Comparison of ENCODE assay signal across 8 mouse cellular contexts in genomic region chrX:95196104-95196919, GRCm38 (mm10). TPM values are rescaled to one million over a fixed set of nuclear protein-coding genes. Genes with fewer than 3 reads are reported as not detected.
A peak's percentile ranks its signal among the peaks of the same experiment; 100 is the strongest.
DNase-seq lines count a peak whose midpoint lies in the region; ATAC-seq and TF ChIP-seq lines count a peak whose summit lies in the region.

Arhgef9 (minus strand) TSS chrX:95196856.

- H3K27ac ChIP-seq in spleen, adult 2 months (ENCODE audit: insufficient read depth, low read length): no peak within 1 kb of the TSS
- H3K27ac ChIP-seq in intestine, postnatal 0 days (ENCODE audit: low read depth, low read length): no peak within 1 kb of the TSS
- no peak within 1 kb of the TSS for H3K27ac ChIP-seq in liver, embryonic 16.5 days (ENCODE audit: low read length)

- H3K4me3 ChIP-seq in spleen, adult 2 months (ENCODE audit: extremely low read depth, insufficient read depth, insufficient read length): peak within 1 kb of the TSS; percentile 22; the same call in 1 of the 2 replicates
- peak within 1 kb of the TSS; percentile 34 for H3K4me3 ChIP-seq in intestine, postnatal 0 days (ENCODE audit: low read depth, low read length)
- peak within 1 kb of the TSS; percentile 36 for H3K4me3 ChIP-seq in liver, embryonic 16.5 days (ENCODE audit: low read depth, low read length)

- H3K27me3 ChIP-seq in spleen, adult 2 months (ENCODE audit: control insufficient read depth, insufficient read depth, low read length): no peaks in the 10 kb centered on the region
- H3K27me3 ChIP-seq in intestine, postnatal 0 days (replicated peaks; ENCODE audit: control insufficient read depth, insufficient read depth, low read length): no peaks in the 10 kb centered on the region
- H3K27me3 ChIP-seq in liver, embryonic 16.5 days (ENCODE audit: control insufficient read depth, insufficient read depth, low read depth, low read length): peaks cover 3% of the 10 kb centered on the region; the same call in 1 of the 2 replicates

- H3K4me1 ChIP-seq in spleen, adult 2 months (ENCODE audit: control insufficient read depth, insufficient read depth, insufficient read length): no peaks in the 10 kb centered on the region
- no peaks in the 10 kb centered on the region for H3K4me1 ChIP-seq in intestine, postnatal 0 days (replicated peaks; ENCODE audit: control insufficient read depth, insufficient read depth, low read length)
- no peaks in the 10 kb centered on the region for H3K4me1 ChIP-seq in liver, embryonic 16.5 days (ENCODE audit: control insufficient read depth, low read depth, low read length)

- no peak for TF ChIP-seq CTCF in spleen, adult 2 months (IDR thresholded peaks at IDR 0.05; ENCODE audit: extremely low read depth, insufficient read depth, insufficient read length, insufficient replicate concordance)
- TF ChIP-seq CTCF in intestine, postnatal 0 days (IDR thresholded peaks at IDR 0.05; ENCODE audit: low read depth): no peak

- no peak for TF ChIP-seq POLR2A in spleen, adult 2 months (IDR thresholded peaks at IDR 0.05; ENCODE audit: low read depth, low read length)

- no peaks in the 10 kb centered on the region for H3K36me3 ChIP-seq in spleen, adult 2 months (ENCODE audit: control insufficient read depth, insufficient read depth, low read length)
- no peaks in the 10 kb centered on the region for H3K36me3 ChIP-seq in intestine, postnatal 0 days (ENCODE audit: control insufficient read depth, insufficient read depth)
- H3K36me3 ChIP-seq in liver, embryonic 16.5 days (ENCODE audit: control insufficient read depth, insufficient read depth): no peaks in the 10 kb centered on the region

- peak; percentile 79 for ATAC-seq in granulocyte monocyte progenitor cell, adult 5-6 weeks (replicated peaks; ENCODE audit: poor library complexity, severe bottlenecking)
- ATAC-seq in intestine, postnatal 0 days: no peak
- no peak for ATAC-seq in liver, embryonic 16.5 days (ENCODE audit: low read depth)

- no peaks in the 10 kb centered on the region for H3K9me3 ChIP-seq in intestine, postnatal 0 days (ENCODE audit: control insufficient read depth)
- no peaks in the 10 kb centered on the region for H3K9me3 ChIP-seq in liver, embryonic 16.5 days (replicated peaks; ENCODE audit: control insufficient read depth, low read length)

- H3K4me2 ChIP-seq in intestine, postnatal 0 days (replicated peaks; ENCODE audit: low read depth): peak within 1 kb of the TSS; percentile 60
- peak within 1 kb of the TSS; percentile 41 for H3K4me2 ChIP-seq in liver, embryonic 16.5 days (ENCODE audit: low read depth, low read length)

- 13% methylated on average over 24 of the region's 24 CpGs for WGBS in spleen, adult 2 months
- WGBS in intestine, postnatal 0 days: 16% methylated on average over 23 of the region's 24 CpGs
- 21% methylated on average over 24 of the region's 24 CpGs for WGBS in liver, embryonic 16.5 days (ENCODE audit: insufficient replicate concordance)

- no peak for DNase-seq in spleen, adult 2 months (ENCODE audit: low read depth in 1 of 2, low spot score in 2 of 2)
- DNase-seq in spleen, adult 12 weeks (ENCODE audit: low spot score): no peak
- peak; percentile 31 to 38 for DNase-seq in cerebellum, postnatal 36 days
- DNase-seq in right cerebral cortex, postnatal 25 days: peak; percentile 11
- DNase-seq in urinary bladder, adult 18-20 months (ENCODE audit: low spot score in 2 of 2): no peak

- no peak within 1 kb of the TSS for H3K9ac ChIP-seq in intestine, postnatal 0 days (ENCODE audit: low read depth, low read length)
- H3K9ac ChIP-seq in liver, embryonic 16.5 days (ENCODE audit: low read depth, low read length): no peak within 1 kb of the TSS

RNA-seq across cellular contexts. Expression of gene Arhgef9, which starts in this region (rescaled TPM):
- 0.53 and 0.65 TPM in 2 replicates for polyA plus RNA-seq in spleen, adult 2 months (2012; rRNA removed)
- 0.13 and 5.2 TPM in 2 replicates for total RNA-seq in granulocyte monocyte progenitor cell, adult 5-6 weeks (2014; fragmentation: Nextera tagmentation)
- total RNA-seq in granulocyte monocyte progenitor cell, adult 5-6 weeks (2017): 1.2 and 2.8 TPM in 2 replicates
- polyA plus RNA-seq in intestine, postnatal 0 days (2015; fragmentation: Nextera tagmentation; extraction: Ambion mirVana): 2.8 and 3.1 TPM in 2 replicates
- polyA plus RNA-seq in liver, embryonic 16.5 days (2015; fragmentation: Nextera tagmentation; extraction: Ambion mirVana): 1.2 and 1.8 TPM in 2 replicates

Comparison
In these comparisons a context has a peak if more than half of its experiments do, and no peak if none do; other contexts are left out.
1. DNase-seq: peak in cerebellum, postnatal 36 days (2 of 2) and right cerebral cortex, postnatal 25 days (single experiment); none in spleen, adult 2 months (0 of 2), spleen, adult 12 weeks (single experiment) and urinary bladder, adult 18-20 months (0 of 2).
2. Peak in every context shown above with its lines, with median percentiles within 50 percentile points of each other: H3K4me3 ChIP-seq.